Mouse (Mus musculus) midbrain, embryonic 16.5 days (tissue): ENCODE data around the gene Cxxc4. TPM values are rescaled to one million over a fixed set of nuclear protein-coding genes. Genes with fewer than 3 reads are reported as not detected.

Experiments used
- ATAC-seq: fragments of 200-750 bp; cut with Nextera tagmentation; 2 replicates; pipeline ENCODE4 v1.8.0; 2017; ENCODE audit warnings: moderate TSS enrichment
- H3K27ac ChIP-seq: fragments of 300-500 bp; sonication (generic); 2 replicates; pipeline ENCODE4 v1.5.1; 2014; ENCODE audit warnings: mild to moderate bottlenecking, low read length, mixed read lengths
- H3K27me3 ChIP-seq: fragments of 300-500 bp; sonication (generic); 2 replicates; pipeline ENCODE4 v1.6.1; 2014; ENCODE audit warnings: low read depth, low read length, mixed read lengths; ENCODE audit not compliant: control insufficient read depth, insufficient read depth
- H3K36me3 ChIP-seq: fragments of 300-500 bp; sonication (generic); 2 replicates; pipeline ENCODE4 v1.6.1; 2014; ENCODE audit warnings: mild to moderate bottlenecking, low read length, moderate library complexity, mixed read lengths; ENCODE audit not compliant: control insufficient read depth, insufficient read depth
- H3K4me1 ChIP-seq: fragments of 300-500 bp; sonication (generic); 2 replicates; pipeline ENCODE4 v1.6.1; 2014; ENCODE audit warnings: mild to moderate bottlenecking, low read length, mixed read lengths; ENCODE audit not compliant: control insufficient read depth, insufficient read depth
- H3K4me2 ChIP-seq: fragments of 300-500 bp; sonication (generic); 2 replicates; pipeline ENCODE4 v1.6.1; 2014; ENCODE audit warnings: mild to moderate bottlenecking, low read length, mixed read lengths
- H3K4me3 ChIP-seq: fragments of 300-500 bp; sonication (generic); 2 replicates; pipeline ENCODE4 v1.5.1; 2014; ENCODE audit warnings: low read depth, mild to moderate bottlenecking, low read length, moderate library complexity, mixed read lengths
- H3K9ac ChIP-seq: fragments of 300-500 bp; sonication (generic); 2 replicates; pipeline ENCODE4 v1.6.1; 2014; ENCODE audit warnings: low read depth, low read length, mixed read lengths
- H3K9me3 ChIP-seq: fragments of 300-500 bp; sonication (generic); replicated peaks from 2 replicates; pipeline ENCODE4 v1.6.1; 2014; ENCODE audit warnings: mild to moderate bottlenecking, low read length, mixed read lengths; ENCODE audit not compliant: control insufficient read depth, poor library complexity, severe bottlenecking
- WGBS: fragments of 180-500 bp; shearing (Covaris S2); extraction: QIAGEN DNeasy Blood & Tissue Kit; methylation state at CpG from one replicate; pipeline ENCODE4 v1.1.7; 2014; 5-methylcytosine and 5-hydroxymethylcytosine counted together
- polyA plus RNA-seq: library from polyadenylated mRNA; unstranded; fragments of >200 nt; fragmentation: Nextera tagmentation; extraction: Ambion mirVana; gene quantifications from 2 replicates; pipeline ENCODE4 v1.2.1, GENCODE M21; 2015

Cxxc4 gene
- polyA plus RNA-seq, 1 experiment from 2014 or later = 43.6 TPM

DNA sequence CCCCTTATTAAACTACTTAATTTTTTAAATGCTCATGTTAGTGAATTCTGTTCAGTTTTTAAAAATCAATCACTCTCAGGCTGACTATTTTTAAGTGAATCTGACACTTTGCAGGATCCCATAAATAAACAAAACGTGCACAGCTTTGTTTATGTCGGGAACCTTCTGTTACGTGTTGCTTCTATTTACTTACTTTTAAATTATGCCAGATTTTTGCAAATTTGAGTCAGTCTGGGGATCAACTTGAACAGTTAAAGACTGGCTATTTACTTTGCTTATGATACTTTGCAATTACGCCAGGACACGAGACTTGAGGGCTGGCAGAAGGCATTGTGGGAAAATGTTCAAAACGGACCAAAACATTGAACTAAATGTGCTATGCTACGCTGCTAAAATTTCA lies 12.3 kb upstream of the Cxxc4 start:
- ATAC-seq = no peak
- Histone ChIP-seq H3K36me3 (no peaks in the 10 kb centered on the region), H3K27me3 (no peaks in the 10 kb centered on the region), H3K9me3 (no peaks in the 10 kb centered on the region), H3K4me3 (no peak overlapping the region), H3K4me1 (no peaks in the 10 kb centered on the region), H3K4me2 (no peak overlapping the region), H3K27ac (no peak overlapping the region), H3K9ac (no peak overlapping the region)
- WGBS = 94% methylated on average over 7 of the region's 7 CpGs

DNA sequence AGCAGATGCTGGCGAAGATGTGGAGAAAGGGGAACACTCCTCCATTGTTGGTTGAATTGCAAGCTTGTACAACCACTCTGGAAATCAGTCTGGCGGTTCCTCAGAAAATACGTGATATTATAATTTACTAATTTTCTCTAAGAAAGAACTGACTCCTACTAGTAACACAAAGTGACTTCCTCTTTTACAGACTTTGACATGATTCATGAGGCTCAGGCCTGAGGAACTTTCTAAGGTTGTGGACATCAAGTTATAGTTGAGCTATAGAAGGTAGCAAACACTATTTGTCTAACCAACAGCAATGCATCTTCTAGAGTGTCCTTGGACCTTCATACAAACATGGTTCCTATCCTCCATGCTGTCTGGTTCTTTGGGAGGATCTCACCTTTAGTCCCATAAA lies 10.4 kb upstream of the Cxxc4 start:
- WGBS = 100% methylated on average over 3 of the region's 3 CpGs
- no peaks in the 10 kb centered on the region for H3K4me1 ChIP-seq
- ATAC-seq = no peak
- no peaks in the 10 kb centered on the region for H3K27me3 ChIP-seq
- H3K36me3 ChIP-seq = no peaks in the 10 kb centered on the region
- no peak overlapping the region for H3K9ac ChIP-seq
- no peak overlapping the region for H3K4me3 ChIP-seq
- H3K27ac ChIP-seq = no peak overlapping the region
- H3K9me3 ChIP-seq = no peaks in the 10 kb centered on the region
- no peak overlapping the region for H3K4me2 ChIP-seq

DNA sequence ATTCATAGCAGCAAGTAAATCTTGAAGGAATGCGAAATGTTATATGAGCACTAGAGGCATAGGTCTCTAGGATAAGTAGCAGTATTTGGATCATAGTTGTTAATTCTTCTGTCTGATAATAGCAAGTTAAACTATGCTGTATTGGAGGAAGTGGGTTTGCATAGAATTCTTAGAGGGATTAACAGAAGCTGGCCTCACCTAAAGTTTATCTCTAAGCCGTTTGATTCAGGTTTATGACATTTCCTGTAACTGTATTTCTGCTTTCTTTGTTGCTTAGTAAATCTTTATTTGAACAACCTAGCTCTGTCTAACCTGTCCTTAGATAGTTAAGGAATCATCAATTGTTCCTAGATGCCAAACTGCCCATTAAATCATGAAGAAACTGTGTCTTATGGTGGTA lies 3.5 kb upstream of the Cxxc4 start:
- WGBS = 85% methylated on average over 2 of the region's 2 CpGs
- no peak overlapping the region for H3K27ac ChIP-seq
- H3K9me3 ChIP-seq = no peaks in the 10 kb centered on the region
- no peak overlapping the region for H3K9ac ChIP-seq
- peaks cover 4% of the 10 kb centered on the region; the same call in 1 of the 2 replicates for H3K4me1 ChIP-seq
- H3K4me2 ChIP-seq = no peak overlapping the region
- no peak for ATAC-seq
- H3K4me3 ChIP-seq = no peak overlapping the region
- no peaks in the 10 kb centered on the region for H3K27me3 ChIP-seq
- H3K36me3 ChIP-seq = no peaks in the 10 kb centered on the region

DNA sequence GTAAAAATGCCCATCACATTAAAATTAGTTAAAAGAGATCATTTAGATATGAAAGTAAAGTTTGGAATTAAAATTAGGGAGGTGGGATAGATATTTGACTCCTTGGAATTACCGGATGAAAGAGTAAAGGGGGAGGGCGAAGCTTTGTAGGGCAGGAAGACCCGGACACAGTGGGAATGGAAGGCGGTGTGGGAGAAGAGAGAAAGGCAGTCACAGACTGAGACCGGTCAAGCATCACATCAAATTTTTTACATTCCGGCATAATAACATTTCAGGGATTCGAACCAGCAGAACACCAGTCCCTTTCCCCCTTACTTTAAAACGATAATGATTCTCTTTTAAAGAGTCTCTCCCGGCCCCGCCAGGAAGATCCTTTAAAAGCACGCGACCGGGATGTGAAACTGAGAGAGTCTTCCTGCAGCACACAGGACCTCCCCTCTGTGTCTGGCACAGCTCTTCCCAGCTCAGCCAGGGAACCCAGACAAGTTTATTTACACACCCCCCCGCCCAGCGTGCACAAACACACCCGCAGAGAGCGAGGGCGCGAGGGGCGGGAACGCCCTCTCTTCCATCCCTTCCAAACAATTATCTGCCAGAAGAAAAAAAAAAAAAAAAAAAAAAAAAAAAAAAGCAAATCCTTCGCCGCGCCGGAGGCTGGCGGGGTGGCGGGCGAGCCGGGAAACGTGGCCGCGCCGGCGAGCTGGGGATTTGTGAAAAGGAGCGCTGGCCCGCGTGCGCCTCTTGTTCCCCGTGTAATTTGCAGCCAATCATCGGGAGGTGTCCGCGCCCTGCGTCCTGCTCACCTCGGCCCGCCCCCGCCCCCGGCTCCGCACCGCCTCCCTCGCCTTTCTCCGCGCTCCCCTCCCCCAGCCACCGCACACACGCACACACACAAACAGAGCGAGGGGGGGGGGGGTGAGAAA lies 532 bp upstream of the Cxxc4 start:
- no peaks in the 10 kb centered on the region for H3K36me3 ChIP-seq
- WGBS = under 1% methylated on average over 43 of the region's 55 CpGs
- H3K4me2 ChIP-seq = peak overlapping the region; percentile 55
- H3K27ac ChIP-seq = peak overlapping the region; percentile 98
- no peaks in the 10 kb centered on the region for H3K27me3 ChIP-seq
- H3K9me3 ChIP-seq = no peaks in the 10 kb centered on the region
- peak; percentile 86 for ATAC-seq
- H3K9ac ChIP-seq = peak overlapping the region; percentile 77
- H3K4me1 ChIP-seq = peaks cover 4% of the 10 kb centered on the region; the same call in 1 of the 2 replicates
- peak overlapping the region; percentile 59 for H3K4me3 ChIP-seq

DNA sequence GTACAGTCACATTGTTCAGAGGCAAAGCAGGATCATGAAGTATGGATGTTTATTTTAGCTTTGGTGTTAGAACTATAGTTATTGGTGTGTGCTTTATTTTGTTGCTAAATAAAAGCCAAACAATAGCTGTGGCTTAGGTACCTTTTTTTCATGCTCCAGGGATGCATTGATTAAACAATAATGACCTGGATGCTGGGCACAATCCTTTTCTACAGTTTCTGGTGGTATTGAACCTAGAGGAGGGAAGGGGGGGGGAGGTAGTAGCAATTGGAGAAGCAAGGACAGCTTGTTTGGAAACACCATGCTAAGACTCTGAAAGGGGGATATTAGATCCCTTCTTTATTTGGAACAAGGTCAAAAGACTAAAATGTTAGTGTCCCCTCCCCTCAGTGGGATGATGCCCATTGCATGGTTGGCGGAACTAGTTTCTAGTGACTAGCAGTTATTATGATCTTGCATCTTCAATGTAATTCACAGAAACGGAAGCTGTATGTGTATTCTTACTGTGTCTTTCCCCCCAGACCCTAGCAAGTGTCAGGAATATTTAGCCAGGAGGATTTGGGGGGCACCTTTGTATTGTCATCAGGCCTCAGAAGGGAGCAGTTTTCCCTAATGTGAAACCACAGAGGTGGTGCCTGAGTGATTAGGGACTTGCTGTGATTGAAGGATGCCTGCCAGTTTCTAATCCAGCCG lies 975 bp downstream of the Cxxc4 start:
- H3K4me3 ChIP-seq = peak overlapping the region; percentile 59
- WGBS = 3% methylated on average over 3 of the region's 3 CpGs
- H3K4me2 ChIP-seq = peak overlapping the region; percentile 55
- peak overlapping the region; percentile 98 for H3K27ac ChIP-seq
- no peaks in the 10 kb centered on the region for H3K9me3 ChIP-seq
- peaks cover 12% of the 10 kb centered on the region for H3K4me1 ChIP-seq
- no peaks in the 10 kb centered on the region for H3K27me3 ChIP-seq
- H3K9ac ChIP-seq = peak overlapping the region; percentile 77
- ATAC-seq = no peak
- H3K36me3 ChIP-seq = no peaks in the 10 kb centered on the region

DNA sequence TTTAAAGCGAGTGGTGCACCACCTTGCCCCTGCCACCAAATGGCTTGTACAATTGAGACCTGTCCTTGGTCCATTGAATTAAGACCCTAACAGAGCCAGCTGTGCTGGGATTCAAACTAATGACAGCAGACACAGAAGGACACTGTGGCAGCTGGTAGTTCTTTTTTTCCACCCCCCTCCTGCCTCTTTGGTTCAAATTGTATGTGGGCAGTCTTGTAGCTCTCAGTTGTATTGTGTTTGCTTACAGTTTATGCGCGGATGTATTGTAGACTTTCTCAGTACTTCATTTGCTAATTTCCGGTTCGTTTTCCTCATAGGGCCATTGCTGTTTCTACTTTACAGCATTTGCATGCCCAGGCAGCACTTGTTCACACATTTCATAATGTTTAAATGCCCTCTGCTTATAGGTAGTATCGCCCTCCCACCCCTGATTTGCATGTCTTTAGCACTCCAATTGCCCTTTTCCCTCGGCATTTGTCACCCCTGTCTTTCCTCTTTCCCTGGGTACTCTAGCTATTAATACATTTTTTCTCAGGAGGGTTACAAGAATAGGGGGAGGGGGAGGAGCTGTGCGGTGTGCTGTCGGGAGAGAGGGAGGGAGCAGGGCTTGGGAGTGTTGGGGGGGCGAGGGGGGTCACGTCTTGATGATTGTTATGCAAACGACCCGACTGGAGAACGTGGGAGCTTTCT lies 2.5 kb downstream of the Cxxc4 start:
- peaks cover 25% of the 10 kb centered on the region for H3K4me1 ChIP-seq
- H3K27ac ChIP-seq = peak overlapping the region; percentile 98
- H3K4me2 ChIP-seq = peak overlapping the region; percentile 55
- H3K36me3 ChIP-seq = peaks cover 4% of the 10 kb centered on the region; the same call in 1 of the 2 replicates
- under 1% methylated on average over 14 of the region's 14 CpGs for WGBS
- H3K27me3 ChIP-seq = no peaks in the 10 kb centered on the region
- peak overlapping the region; percentile 59 for H3K4me3 ChIP-seq
- peak overlapping the region; percentile 81 for H3K9ac ChIP-seq
- H3K9me3 ChIP-seq = no peaks in the 10 kb centered on the region
- peak; percentile 5; the same call in 1 of the 2 replicates for ATAC-seq

DNA sequence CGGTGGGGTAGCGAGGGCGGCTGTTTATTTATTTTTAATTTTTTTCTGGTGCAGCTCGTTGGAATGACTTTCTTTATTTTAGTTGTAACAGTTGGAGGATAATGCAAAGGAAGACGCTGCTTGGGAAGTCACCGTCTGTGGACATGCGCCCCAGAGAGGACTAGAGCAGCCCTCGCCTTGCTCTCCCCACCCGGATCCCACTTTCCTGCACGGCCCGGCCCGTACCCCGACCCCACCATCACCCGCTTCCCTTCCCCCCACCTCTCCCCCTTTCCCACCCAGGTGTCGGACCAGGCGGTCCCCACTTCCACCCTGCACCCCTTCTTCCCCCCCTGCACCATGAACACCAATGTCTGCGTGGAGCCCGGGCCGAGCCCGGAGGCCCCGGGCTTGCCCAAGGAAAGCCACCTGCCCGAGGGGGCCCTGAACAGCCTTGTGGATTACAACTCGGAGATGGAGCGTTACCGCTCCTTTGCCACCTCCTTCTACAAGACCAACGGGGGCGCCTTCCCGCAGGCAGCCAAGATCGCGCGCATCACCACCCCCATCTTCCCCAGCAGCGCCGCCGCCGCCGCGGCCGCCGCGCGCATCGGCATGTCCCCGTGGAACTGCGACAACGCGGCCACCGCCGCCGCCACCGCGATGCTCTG lies 3.2 kb downstream of the Cxxc4 start:
- Histone ChIP-seq H3K4me2 (peak overlapping the region; percentile 55), H3K4me3 (peak overlapping the region; percentile 59), H3K27ac (peak overlapping the region; percentile 98), H3K4me1 (peaks cover 28% of the 10 kb centered on the region), H3K36me3 (peaks cover 4% of the 10 kb centered on the region; the same call in 1 of the 2 replicates), H3K9me3 (no peaks in the 10 kb centered on the region), H3K27me3 (no peaks in the 10 kb centered on the region), H3K9ac (peak overlapping the region; percentile 81)
- WGBS = under 1% methylated on average over 24 of the region's 51 CpGs
- peak; percentile 34 for ATAC-seq

DNA sequence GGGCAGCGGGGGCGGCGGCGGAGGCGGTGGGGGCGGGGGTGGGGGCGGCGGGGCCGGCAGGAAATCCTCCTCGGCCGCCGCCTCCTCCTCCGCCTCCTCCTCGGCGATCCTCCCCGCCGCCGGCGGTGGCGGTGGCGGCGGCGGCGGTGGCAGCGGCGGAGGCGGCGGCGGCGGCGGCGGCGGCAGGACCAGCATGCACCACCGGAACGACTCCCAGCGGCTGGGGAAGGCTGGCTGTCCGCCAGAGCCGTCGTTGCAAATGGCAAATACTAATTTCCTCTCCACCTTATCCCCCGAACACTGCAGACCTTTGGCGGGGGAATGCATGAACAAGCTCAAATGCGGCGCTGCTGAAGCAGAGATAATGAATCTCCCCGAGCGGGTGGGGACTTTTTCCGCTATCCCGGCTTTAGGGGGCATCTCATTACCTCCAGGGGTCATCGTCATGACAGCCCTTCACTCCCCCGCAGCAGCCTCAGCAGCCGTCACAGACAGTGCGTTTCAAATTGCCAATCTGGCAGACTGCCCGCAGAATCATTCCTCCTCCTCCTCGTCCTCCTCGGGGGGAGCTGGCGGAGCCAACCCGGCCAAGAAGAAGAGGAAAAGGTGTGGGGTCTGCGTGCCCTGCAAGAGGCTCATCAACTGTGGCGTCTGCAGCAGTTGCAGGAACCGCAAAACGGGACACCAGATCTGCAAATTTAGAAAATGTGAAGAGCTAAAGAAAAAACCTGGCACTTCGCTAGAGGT lies 3.9 kb downstream of the Cxxc4 start:
- Histone ChIP-seq H3K27ac (peak overlapping the region; percentile 98), H3K4me1 (peaks cover 25% of the 10 kb centered on the region), H3K9me3 (no peaks in the 10 kb centered on the region), H3K36me3 (peaks cover 4% of the 10 kb centered on the region; the same call in 1 of the 2 replicates), H3K27me3 (no peaks in the 10 kb centered on the region), H3K4me2 (peak overlapping the region; percentile 55), H3K4me3 (peak overlapping the region; percentile 59), H3K9ac (peak overlapping the region; percentile 81)
- WGBS = under 1% methylated on average over 28 of the region's 61 CpGs
- ATAC-seq = peak; percentile 15
